Mouse (Mus musculus) liver, embryonic 11.5 days (tissue): Measurements from ENCODE around the gene Fam20a. TPM values are rescaled to one million over a fixed set of nuclear protein-coding genes. Genes with fewer than 3 reads are reported as not detected.
A peak's percentile ranks its signal among the peaks of the same experiment; 100 is the strongest.

Experiments
- ATAC-seq: fragments of 200-750 bp; cut with Nextera tagmentation; replicated peaks from 2 replicates; pipeline ENCODE4 v1.8.0; 2017; ENCODE audit warnings: moderate number of reproducible peaks, mild to moderate bottlenecking, moderate TSS enrichment, moderate library complexity; ENCODE audit not compliant: low FRiP score
- DNase-seq: peaks from one replicate; pipeline ENCODE4 v3.0.0-alpha.2; 2017; ENCODE audit warnings: low spot score
- H3K27ac ChIP-seq: fragments of 300-500 bp; sonication (generic); 2 replicates; pipeline ENCODE4 v1.5.1; 2014; ENCODE audit warnings: mild to moderate bottlenecking, low read depth, low read length, control low read depth
- H3K27me3 ChIP-seq: fragments of 300-500 bp; sonication (generic); replicated peaks from 2 replicates; pipeline ENCODE4 v1.6.1; 2014; ENCODE audit warnings: low read length, mixed read lengths; ENCODE audit not compliant: control insufficient read depth, insufficient read depth
- H3K36me3 ChIP-seq: fragments of 300-500 bp; sonication (generic); 2 replicates; pipeline ENCODE4 v1.6.1; 2014; ENCODE audit warnings: mild to moderate bottlenecking, low read length, moderate library complexity, mixed read lengths; ENCODE audit not compliant: control insufficient read depth, insufficient read depth
- H3K4me1 ChIP-seq: fragments of 300-500 bp; sonication (generic); replicated peaks from 2 replicates; pipeline ENCODE4 v1.6.1; 2014; ENCODE audit warnings: low read length, mixed read lengths; ENCODE audit not compliant: control insufficient read depth, insufficient read depth
- H3K4me2 ChIP-seq: fragments of 300-500 bp; sonication (generic); 2 replicates; pipeline ENCODE4 v1.6.1; 2014; ENCODE audit warnings: mild to moderate bottlenecking, control low read depth, moderate library complexity
- H3K4me3 ChIP-seq: fragments of 300-500 bp; sonication (generic); 2 replicates; pipeline ENCODE4 v1.5.1; 2014; ENCODE audit warnings: low read depth, low read length, control low read depth
- H3K9ac ChIP-seq: fragments of 300-500 bp; sonication (generic); 2 replicates; pipeline ENCODE4 v1.6.1; 2014; ENCODE audit warnings: low read depth, low read length, control low read depth
- H3K9me3 ChIP-seq: fragments of 300-500 bp; sonication (generic); 2 replicates; pipeline ENCODE4 v1.6.1; 2016; ENCODE audit warnings: low read length, inconsistent platforms, mixed read lengths; ENCODE audit not compliant: control insufficient read depth
- WGBS: fragments of 180-500 bp; shearing (Covaris S2); extraction: QIAGEN DNeasy Blood & Tissue Kit; methylation state at CpG from one replicate; pipeline ENCODE4 v1.1.7; 2014; 5-methylcytosine and 5-hydroxymethylcytosine counted together
- polyA plus RNA-seq: library from polyadenylated mRNA; unstranded; fragments of >200 nt; fragmentation: Nextera tagmentation; extraction: Ambion mirVana; gene quantifications from 2 replicates; pipeline ENCODE4 v1.2.1, GENCODE M21; 2014

Gene Fam20a
- 7.8 and 8.7 TPM in 2 replicates for polyA plus RNA-seq

DNA sequence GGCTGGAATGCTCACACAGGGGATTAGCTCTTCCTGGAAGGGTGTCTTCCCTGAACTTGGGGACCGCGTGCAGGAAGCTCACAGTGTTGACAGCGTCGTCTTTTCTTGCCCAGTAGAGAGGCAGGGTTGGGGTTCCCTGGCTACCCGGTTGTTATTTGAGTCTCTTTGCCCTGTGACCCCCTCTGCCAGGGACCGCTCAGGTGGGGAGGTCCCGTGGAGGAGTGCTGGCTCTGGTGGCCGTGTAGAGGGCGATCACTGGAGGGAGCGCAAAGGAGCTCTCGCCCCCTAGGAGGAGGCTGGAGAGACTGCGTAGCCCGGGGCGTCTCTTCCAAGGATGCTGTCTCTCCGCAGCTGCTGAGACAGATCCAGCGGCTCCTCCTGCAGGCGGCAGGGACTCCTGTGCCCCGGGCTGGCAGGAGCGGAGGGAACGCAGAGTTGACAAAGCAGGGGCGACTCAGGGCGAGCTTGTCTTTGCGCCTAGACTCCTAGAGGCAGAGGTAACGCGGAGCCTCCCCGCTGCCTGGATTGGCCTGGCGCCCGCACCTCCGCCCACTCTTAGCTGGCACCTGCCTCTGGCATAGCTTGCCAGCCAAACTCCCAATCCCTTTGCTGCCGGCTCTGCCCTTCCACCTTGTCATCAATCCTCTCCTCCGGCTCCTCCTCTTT lies at the start of gene Fam20a:
TSS of gene Fam20a (minus strand) at position 499 of the 666 bp plus-strand sequence.
- no peak for ATAC-seq
- H3K27ac ChIP-seq: peak within 1 kb of the TSS; percentile 49

DNA sequence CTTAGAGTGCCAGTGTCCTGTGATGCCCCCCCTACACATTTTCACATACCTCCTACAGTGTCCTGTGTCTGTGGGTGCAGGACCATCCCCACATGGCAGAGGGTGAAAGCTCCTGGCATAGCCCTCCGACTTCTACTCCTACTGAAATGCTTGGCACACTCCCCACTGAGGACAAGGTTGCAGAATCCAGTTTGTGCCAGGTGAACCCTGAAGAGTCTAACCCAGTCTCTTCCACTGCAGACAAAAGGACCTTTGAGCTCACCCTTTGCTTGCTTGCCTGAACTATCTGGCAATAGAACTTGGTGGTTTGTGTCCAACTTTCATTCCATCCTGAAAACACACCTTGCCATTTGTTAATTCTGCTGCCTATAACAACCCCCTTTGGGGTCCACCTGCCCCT lies 49.3 kb upstream of the Fam20a start:
- Histone ChIP-seq H3K27ac (no peak overlapping the region), H3K4me3 (no peak overlapping the region), H3K9me3 (no peaks in the 10 kb centered on the region), H3K4me1 (no peaks in the 10 kb centered on the region), H3K9ac (no peak overlapping the region), H3K4me2 (no peak overlapping the region), H3K36me3 (no peaks in the 10 kb centered on the region), H3K27me3 (no peaks in the 10 kb centered on the region)
- DNase-seq: no peak
- no peak for ATAC-seq
- WGBS: 76% methylated on average over 1 of the region's 1 CpGs

More for the DNA sequence above, at the start of gene Fam20a:
- DNase-seq: peak; percentile 43
- peak within 1 kb of the TSS; percentile 77 for H3K4me2 ChIP-seq
- no peaks in the 10 kb centered on the region for H3K36me3 ChIP-seq
- no peaks in the 10 kb centered on the region for H3K9me3 ChIP-seq
- H3K9ac ChIP-seq: peak within 1 kb of the TSS; percentile 58
- peak within 1 kb of the TSS; percentile 52 for H3K4me3 ChIP-seq
- 3% methylated on average over 31 of the region's 31 CpGs for WGBS
- no peaks in the 10 kb centered on the region; the same call in 1 of the 2 replicates for H3K4me1 ChIP-seq
- H3K27me3 ChIP-seq: peaks cover 18% of the 10 kb centered on the region

DNA sequence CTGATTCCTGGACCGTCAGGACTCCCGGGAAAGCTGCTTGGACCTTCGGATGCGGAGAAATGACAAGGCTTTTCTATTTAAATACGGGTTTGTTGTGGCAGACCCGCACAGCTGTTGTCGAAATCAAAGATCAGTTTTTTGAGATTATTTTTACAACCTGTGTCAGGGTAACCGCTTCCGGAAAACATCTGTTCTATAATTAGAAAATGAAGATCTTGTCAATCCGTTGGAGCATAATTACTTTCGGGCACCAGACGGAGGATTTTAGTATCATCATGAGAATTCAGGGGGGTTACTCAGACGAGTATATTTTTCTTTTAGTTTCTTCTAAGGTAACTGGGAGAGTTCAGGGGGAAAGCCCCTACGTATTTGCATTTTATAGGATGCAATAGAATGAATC lies 48.1 kb upstream of the Fam20a start:
- 85% methylated on average over 14 of the region's 14 CpGs for WGBS
- ATAC-seq (no peak), DNase-seq (no peak)
- Histone ChIP-seq H3K9me3 (no peaks in the 10 kb centered on the region), H3K36me3 (no peaks in the 10 kb centered on the region), H3K4me1 (no peaks in the 10 kb centered on the region), H3K9ac (no peak overlapping the region), H3K4me2 (no peak overlapping the region), H3K27ac (no peak overlapping the region), H3K27me3 (no peaks in the 10 kb centered on the region), H3K4me3 (no peak overlapping the region)

- ATAC-seq (no peak), DNase-seq (no peak)
- no peaks in the 10 kb centered on the region for H3K9me3 ChIP-seq
- no peak overlapping the region for H3K27ac ChIP-seq
- H3K4me1 ChIP-seq: no peaks in the 10 kb centered on the region
- no peak overlapping the region for H3K9ac ChIP-seq
- H3K27me3 ChIP-seq: no peaks in the 10 kb centered on the region
- no peaks in the 10 kb centered on the region for H3K36me3 ChIP-seq
- whole genome bisulfite sequencing: 67% methylated on average over 5 of the region's 5 CpGs
- H3K4me3 ChIP-seq: no peak overlapping the region
- no peak overlapping the region for H3K4me2 ChIP-seq
These were observed 47.0 kb upstream of the Fam20a start for GRCm38 (mm10) chr11:109769091-109769490.

DNA sequence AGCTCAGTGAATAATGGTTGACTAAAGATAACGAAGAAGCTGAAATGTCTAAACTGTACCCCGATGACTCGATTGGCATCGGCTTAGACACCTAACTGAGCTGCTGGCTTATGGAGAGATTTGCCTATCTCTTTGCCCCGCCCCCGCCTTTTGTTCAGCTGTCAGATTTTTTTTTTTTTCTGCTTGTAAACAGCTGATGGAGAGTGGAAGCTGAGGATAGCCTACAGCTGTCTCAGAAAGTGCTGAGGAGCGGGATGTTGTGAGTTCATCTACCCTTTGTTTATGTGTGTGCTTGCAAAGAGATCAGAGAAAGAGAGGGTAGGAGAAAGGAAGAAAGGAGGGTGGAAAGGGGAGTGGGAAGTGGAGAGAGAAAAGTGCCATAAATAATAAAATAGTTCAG lies 38.0 kb upstream of the Fam20a start:
- Histone ChIP-seq H3K27ac (no peak overlapping the region), H3K4me3 (no peak overlapping the region), H3K27me3 (no peaks in the 10 kb centered on the region), H3K36me3 (no peaks in the 10 kb centered on the region), H3K4me1 (no peaks in the 10 kb centered on the region), H3K9ac (no peak overlapping the region), H3K9me3 (no peaks in the 10 kb centered on the region), H3K4me2 (no peak overlapping the region)
- WGBS: 85% methylated on average over 7 of the region's 7 CpGs
- DNase-seq (no peak), ATAC-seq (no peak)

GRCm38 (mm10) chr11:109758616-109759215 lies 36.6 kb upstream of the Fam20a start:
- ATAC-seq (no peak), DNase-seq (no peak)
- H3K9ac ChIP-seq: no peak overlapping the region
- 91% methylated on average over 2 of the region's 2 CpGs for WGBS
- H3K27ac ChIP-seq: no peak overlapping the region
- H3K4me2 ChIP-seq: no peak overlapping the region
- no peaks in the 10 kb centered on the region for H3K27me3 ChIP-seq
- no peaks in the 10 kb centered on the region for H3K36me3 ChIP-seq
- H3K9me3 ChIP-seq: no peaks in the 10 kb centered on the region
- H3K4me1 ChIP-seq: no peaks in the 10 kb centered on the region
- no peak overlapping the region for H3K4me3 ChIP-seq

DNA sequence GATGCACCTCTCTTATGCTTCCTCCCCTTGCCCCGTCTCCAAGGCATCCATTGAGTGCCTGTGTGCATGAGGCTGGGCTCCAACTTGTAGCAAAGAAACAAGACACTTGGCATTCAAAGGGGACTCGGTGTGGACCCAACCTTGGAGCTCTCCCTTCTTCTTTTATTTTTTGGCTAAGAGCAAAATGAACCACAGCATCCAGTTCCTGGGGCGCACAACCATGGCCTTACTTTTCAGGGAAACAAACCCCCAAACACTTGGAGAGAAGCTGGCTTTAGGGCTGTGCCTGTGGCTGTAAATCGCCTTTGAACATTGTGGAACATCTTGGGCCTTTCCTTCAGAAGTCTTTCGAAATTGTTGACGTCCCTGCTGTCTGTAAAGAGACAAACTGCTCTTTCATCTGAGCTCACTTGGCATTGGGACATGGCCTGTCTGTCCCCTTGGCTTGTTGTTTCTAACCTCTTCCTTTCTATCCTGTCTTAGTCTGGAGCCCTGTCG lies 32.1 kb upstream of the Fam20a start:
- no peaks in the 10 kb centered on the region for H3K9me3 ChIP-seq
- no peak overlapping the region for H3K27ac ChIP-seq
- no peak overlapping the region for H3K4me2 ChIP-seq
- no peaks in the 10 kb centered on the region for H3K27me3 ChIP-seq
- WGBS: 74% methylated on average over 7 of the region's 7 CpGs
- ATAC-seq: no peak
- no peaks in the 10 kb centered on the region for H3K36me3 ChIP-seq
- no peak overlapping the region for H3K9ac ChIP-seq
- no peak overlapping the region for H3K4me3 ChIP-seq
- H3K4me1 ChIP-seq: no peaks in the 10 kb centered on the region
- DNase-seq: no peak

DNA sequence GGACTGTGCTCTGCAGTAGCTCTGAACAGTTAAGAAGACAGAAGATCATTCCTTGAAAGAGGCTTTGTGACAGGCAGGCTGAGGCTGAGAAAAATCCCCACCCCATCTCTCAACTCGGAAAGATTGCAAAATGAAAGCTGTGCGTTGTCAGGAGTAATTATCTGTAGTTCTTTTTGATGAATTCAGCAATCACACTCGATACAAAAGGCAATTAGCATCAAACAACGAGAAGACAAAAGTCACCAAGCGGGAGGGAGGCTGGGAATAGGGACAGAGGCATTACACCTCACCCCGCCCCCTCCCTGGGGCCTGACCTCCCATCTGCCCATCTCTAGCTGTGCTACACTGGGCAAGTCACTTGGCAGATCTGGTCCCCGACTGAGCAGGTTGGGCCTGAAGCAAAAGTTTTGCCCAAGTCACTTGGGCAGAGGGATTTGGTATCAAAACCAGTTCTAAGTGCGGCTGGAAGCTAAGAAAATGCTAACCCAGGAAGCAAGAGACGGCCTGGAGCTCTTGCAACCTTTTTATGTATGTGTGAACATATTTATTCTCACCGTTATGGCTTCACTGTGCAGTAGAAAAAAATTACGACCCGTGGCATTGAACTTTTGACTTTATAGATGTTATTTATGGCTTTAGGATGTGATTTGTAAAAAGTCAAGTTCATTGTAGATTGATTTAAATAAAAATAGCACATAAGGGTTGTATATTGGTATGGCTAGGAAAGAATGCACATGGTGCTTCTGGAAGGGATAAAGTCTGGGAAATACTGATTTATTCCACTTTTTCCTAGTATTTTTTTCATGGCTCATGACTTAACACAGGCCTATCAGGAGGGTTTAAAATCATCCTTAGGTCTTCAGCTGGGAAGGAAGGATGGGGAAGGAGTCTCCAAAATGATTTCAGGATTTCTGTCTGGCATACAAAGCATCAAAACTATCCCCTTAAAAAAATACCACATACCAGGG lies 29.8 kb upstream of the Fam20a start:
- ATAC-seq: no peak
- H3K27me3 ChIP-seq: no peaks in the 10 kb centered on the region
- H3K9me3 ChIP-seq: no peaks in the 10 kb centered on the region
- H3K4me1 ChIP-seq: no peaks in the 10 kb centered on the region
- WGBS: 57% methylated on average over 12 of the region's 12 CpGs
- DNase-seq: no peak
- H3K4me2 ChIP-seq: no peak overlapping the region
- H3K36me3 ChIP-seq: no peaks in the 10 kb centered on the region
- H3K4me3 ChIP-seq: no peak overlapping the region
- no peak overlapping the region for H3K27ac ChIP-seq
- H3K9ac ChIP-seq: no peak overlapping the region
